Comparison of ENCODE assay signal across 8 mouse cellular contexts in the genomic region with DNA sequence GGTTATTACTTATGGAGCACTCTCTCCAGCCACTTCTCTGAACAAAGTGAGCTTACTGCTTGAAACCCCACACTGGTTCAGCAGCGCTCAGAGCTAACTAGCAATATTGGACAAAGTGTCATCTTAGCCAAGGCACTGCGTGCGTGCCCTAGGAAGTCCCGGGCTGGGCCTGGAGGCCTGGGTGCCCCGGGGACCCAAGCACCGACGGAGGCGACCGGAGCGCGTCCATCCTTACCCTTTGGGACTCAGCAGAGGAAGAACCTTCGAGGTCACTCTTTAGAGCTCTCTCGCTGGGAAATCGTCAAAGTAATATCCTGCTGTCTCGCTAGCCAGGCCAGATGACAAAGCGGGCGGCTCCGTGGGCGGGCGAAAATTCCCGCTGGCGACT. TPM values are rescaled to one million over a fixed set of nuclear protein-coding genes. Genes with fewer than 3 reads are reported as not detected.
DNase-seq lines count a peak whose midpoint lies in the region; ATAC-seq and TF ChIP-seq lines count a peak whose summit lies in the region.

No protein-coding gene starts in this region.

- peak overlapping the region; percentile 65 for H3K4me3 ChIP-seq in hindbrain, postnatal 0 days (ENCODE audit: low read length)
- peak overlapping the region; percentile 67 for H3K4me3 ChIP-seq in midbrain, embryonic 16.5 days (ENCODE audit: low read depth, low read length)

- TF ChIP-seq CTCF in hindbrain, postnatal 0 days (IDR thresholded peaks at IDR 0.05; ENCODE audit: low read depth), result no peak

- peak overlapping the region; percentile 69 for H3K4me2 ChIP-seq in hindbrain, postnatal 0 days (ENCODE audit: low read depth, low read length)
- H3K4me2 ChIP-seq in midbrain, embryonic 16.5 days (ENCODE audit: low read length), result peak overlapping the region; percentile 81

- H3K4me1 ChIP-seq in hindbrain, postnatal 0 days (ENCODE audit: insufficient read depth, low read length), result 0 out of 2 replicates have a peak, but pooled peaks cover 3% of the 10 kb centered on the region
- peaks cover 11% of the 10 kb centered on the region; the same call in 1 of the 2 replicates for H3K4me1 ChIP-seq in midbrain, embryonic 16.5 days (ENCODE audit: control insufficient read depth, insufficient read depth, low read length)

- H3K9me3 ChIP-seq in hindbrain, postnatal 0 days (ENCODE audit: low read length), result no peaks in the 10 kb centered on the region
- peaks cover 3% of the 10 kb centered on the region; the same call in 1 of the 2 replicates for H3K9me3 ChIP-seq in midbrain, embryonic 16.5 days (replicated peaks; ENCODE audit: control insufficient read depth, low read length, poor library complexity, severe bottlenecking)

- no peaks in the 10 kb centered on the region for H3K27me3 ChIP-seq in hindbrain, postnatal 0 days (ENCODE audit: insufficient read depth, low read length)
- H3K27me3 ChIP-seq in midbrain, embryonic 16.5 days (ENCODE audit: control insufficient read depth, insufficient read depth, low read depth, low read length), result no peaks in the 10 kb centered on the region

- peaks cover 9% of the 10 kb centered on the region; the same call in 1 of the 2 replicates for H3K36me3 ChIP-seq in hindbrain, postnatal 0 days (ENCODE audit: insufficient read depth, low read length)
- 0 out of 2 replicates have a peak, but pooled peaks cover 7% of the 10 kb centered on the region for H3K36me3 ChIP-seq in midbrain, embryonic 16.5 days (ENCODE audit: control insufficient read depth, insufficient read depth, low read length)

- DNase-seq in embryo, embryonic 10 days (ENCODE audit: low spot score), result peak; percentile 44
- DNase-seq in embryo, embryonic 9.5 days (ENCODE audit: extremely low spot score), result no peak
- DNase-seq in thymus, postnatal 0 days (ENCODE audit: low spot score), result peak; percentile 48
- no peak for DNase-seq in thymus, postnatal 36 days
- DNase-seq in hindbrain, postnatal 0 days (ENCODE audit: low spot score), result peak; percentile 20
- DNase-seq in cerebellum, postnatal 36 days, result no peak
- no peak for DNase-seq in retina, postnatal 1 day

- H3K27ac ChIP-seq in hindbrain, postnatal 0 days, result peak overlapping the region; percentile 91
- peak overlapping the region; percentile 81 for H3K27ac ChIP-seq in midbrain, embryonic 16.5 days (ENCODE audit: low read length)

- 1% methylated on average over 22 of the region's 22 CpGs for WGBS in hindbrain, postnatal 0 days
- WGBS in midbrain, embryonic 16.5 days, result under 1% methylated on average over 22 of the region's 22 CpGs

- H3K9ac ChIP-seq in hindbrain, postnatal 0 days (replicated peaks; ENCODE audit: low read length), result peak overlapping the region; percentile 79
- peak overlapping the region; percentile 80 for H3K9ac ChIP-seq in midbrain, embryonic 16.5 days (ENCODE audit: low read depth, low read length)

- ATAC-seq in hindbrain, postnatal 0 days, result peak; percentile 49
- peak; percentile 67 for ATAC-seq in midbrain, embryonic 16.5 days

RNA-seq across cellular contexts. Expression of gene Eci3, which starts 30.0 kb away (rescaled TPM):
- 0.24 and 0.53 TPM in 2 replicates for polyA plus RNA-seq in thymus, postnatal 0 days (2015; fragmentation: Nextera tagmentation; extraction: Ambion mirVana)
- total RNA-seq in hindbrain, postnatal 0 days (2014; rRNA removed), result 1.3 TPM in 1 of 2 replicates, not detected in the other
- 0.80 and 1.2 TPM in 2 replicates for polyA plus RNA-seq in hindbrain, postnatal 0 days (2015; fragmentation: Nextera tagmentation; extraction: Ambion mirVana)
- 0.37 and 1.0 TPM in 2 replicates for polyA plus RNA-seq in midbrain, embryonic 16.5 days (2015; fragmentation: Nextera tagmentation; extraction: Ambion mirVana)

RNA-seq across cellular contexts. Expression of gene Eci2, which starts 33.3 kb away (rescaled TPM):
- polyA plus RNA-seq in thymus, postnatal 0 days (2015; fragmentation: Nextera tagmentation; extraction: Ambion mirVana), result 146 and 165 TPM in 2 replicates
- total RNA-seq in hindbrain, postnatal 0 days (2014; rRNA removed), result 94.0 and 95.6 TPM in 2 replicates
- polyA plus RNA-seq in hindbrain, postnatal 0 days (2015; fragmentation: Nextera tagmentation; extraction: Ambion mirVana), result 136 and 143 TPM in 2 replicates
- 80.1 and 84.6 TPM in 2 replicates for polyA plus RNA-seq in midbrain, embryonic 16.5 days (2015; fragmentation: Nextera tagmentation; extraction: Ambion mirVana)

Comparison
In these comparisons a context has a peak if more than half of its experiments do, and no peak if none do; other contexts are left out.
1. DNase-seq: peak in embryo, embryonic 10 days (single experiment), thymus, postnatal 0 days (single experiment) and hindbrain, postnatal 0 days (single experiment); none in embryo, embryonic 9.5 days (single experiment), thymus, postnatal 36 days (0 of 2), cerebellum, postnatal 36 days (0 of 2) and retina, postnatal 1 day (single experiment).